Mouse (Mus musculus) adrenal gland (tissue): ENCODE results near the gene Olfr1199.

ENCODE experiments used
- intact Hi-C: fragments of 180-260 bp; cut with DNase I; formaldehyde crosslinking; loops from one replicate; pipeline ENCODE4 v1.15.1; 2025
- long read RNA-seq, 2 experiments: library from polyadenylated mRNA; unstranded; transcript quantifications; one replicate each; pipeline ENCODE4 v2.0.0; 2020; ENCODE audit warnings: borderline replicate concordance in 1 of 2; ENCODE audit not compliant: insufficient replicate concordance in 1 of 2

Olfr1199 gene
- long read RNA-seq, experiment 1 = 0 reads
- long read RNA-seq, experiment 2 = 0 reads

GRCm38 (mm10) chr2:88760369-88760768, at the start of gene Olfr1199:
Gene Olfr1199, minus strand, starts transcription at chr2:88760469.
- intact Hi-C loops = no loop called here

DNA sequence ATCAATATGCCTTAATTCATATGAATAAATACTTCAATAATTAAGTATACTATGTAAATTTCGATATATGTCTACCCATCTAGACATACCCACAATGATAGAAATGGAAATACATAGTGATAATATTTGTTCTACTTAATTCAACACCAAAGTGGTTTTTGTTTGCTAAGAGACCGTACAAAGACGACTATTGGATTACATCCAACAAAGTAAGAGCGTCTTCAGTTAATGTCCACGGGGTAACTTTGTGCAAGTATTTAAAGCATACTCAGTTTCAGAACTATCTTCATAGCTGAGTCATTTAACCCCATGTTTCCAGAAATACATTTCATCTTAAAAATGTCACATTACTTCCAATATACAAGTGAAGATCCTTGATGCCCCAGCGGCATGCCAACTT, 32.5 kb upstream of the Olfr1199 start, which contains the start of gene Olfr1201:
Olfr1201 (plus strand) TSS at position 301 of the 400 bp plus-strand sequence.
- intact Hi-C loops = no loop called here

DNA sequence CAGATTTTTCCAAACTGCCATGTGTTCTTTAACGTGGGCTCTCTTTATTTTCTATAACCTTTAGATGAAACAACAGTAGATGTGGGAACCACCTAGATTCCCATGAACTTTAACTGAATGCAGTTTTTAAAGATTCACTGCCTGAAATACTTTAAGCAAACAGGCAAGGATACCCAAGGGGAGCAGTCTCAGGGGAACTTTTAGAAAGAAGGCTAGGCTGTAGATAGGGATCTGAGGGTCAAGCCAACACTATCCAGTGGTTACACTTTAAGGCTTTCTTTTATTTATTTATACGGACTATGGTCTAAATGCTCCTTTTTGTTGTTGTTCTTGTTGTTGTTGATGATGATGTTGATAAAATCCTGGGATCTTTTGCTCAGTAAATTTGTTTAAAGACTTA, 10.1 kb upstream of the Olfr1199 start, which contains the start of gene Olfr1200:
Olfr1200 (minus strand) TSS at position 101 of the 400 bp plus-strand sequence.
- intact Hi-C loops = no loop called here

GRCm38 (mm10) chr2:88751270-88751669, 9.0 kb downstream of the Olfr1199 start, which contains the start of gene Olfr1198:
Gene Olfr1198, minus strand, starts transcription at chr2:88751370.
- intact Hi-C loops = no loop called here

- intact Hi-C loops = no loop called here
Measured at GRCm38 (mm10) chr2:88743379-88743778, 16.9 kb downstream of the Olfr1199 start.

- intact Hi-C loops = no loop called here
Measured at GRCm38 (mm10) chr2:88732266-88732665, 28.0 kb downstream of the Olfr1199 start, which contains the start of gene Olfr1197. Gene Olfr1197, minus strand, starts transcription at chr2:88732366.

- intact Hi-C loops = no loop called here
Measured at GRCm38 (mm10) chr2:88704497-88704896, 55.8 kb downstream of the Olfr1199 start, which contains the start of gene Olfr1196. Gene Olfr1196, minus strand, starts transcription at chr2:88704597.
